Mouse (Mus musculus): ENCODE results near the gene Pde10a. TPM values are rescaled to one million over a fixed set of nuclear protein-coding genes. Genes with fewer than 3 reads are reported as not detected.

Gene Pde10a
- polyA plus RNA-seq, 1 experiment from 2014 or later = 2.5 TPM

GRCm38 (mm10) chr17:8787762-8788161, 262.6 kb downstream of the Pde10a start:
- H3K4me2 ChIP-seq (ENCODE audit: low read length) = no peak overlapping the region
- H3K27ac ChIP-seq (replicated peaks in 1 of 2; ENCODE audit: control insufficient read depth in 1 of 2, insufficient read depth in 1 of 2, low read depth in 2 of 2, low read length in 2 of 2) = no peak overlapping the region
- H3K4me3 ChIP-seq (ENCODE audit: control insufficient read depth in 1 of 2, insufficient read depth in 1 of 2, low read depth in 1 of 2, low read length in 2 of 2) = no peak overlapping the region
- H3K4me1 ChIP-seq (ENCODE audit: control insufficient read depth in 2 of 2, insufficient read depth in 2 of 2, low read length in 2 of 2) = no peaks in the 10 kb centered on the region
- H3K36me3 ChIP-seq (ENCODE audit: control insufficient read depth, insufficient read depth, low read length) = no peaks in the 10 kb centered on the region
- H3K9ac ChIP-seq (ENCODE audit: low read length) = no peak overlapping the region
- H3K9me3 ChIP-seq (ENCODE audit: control insufficient read depth, low read length) = no peaks in the 10 kb centered on the region
- H3K27me3 ChIP-seq (ENCODE audit: control insufficient read depth, insufficient read depth, low read length) = peaks cover 4% of the 10 kb centered on the region; the same call in 1 of the 2 replicates
- ATAC-seq (ENCODE audit: insufficient number of reproducible peaks, insufficient read depth, low FRiP score, low read depth) = no peak
- 64% methylated on average over 8 of the region's 8 CpGs for WGBS

DNA sequence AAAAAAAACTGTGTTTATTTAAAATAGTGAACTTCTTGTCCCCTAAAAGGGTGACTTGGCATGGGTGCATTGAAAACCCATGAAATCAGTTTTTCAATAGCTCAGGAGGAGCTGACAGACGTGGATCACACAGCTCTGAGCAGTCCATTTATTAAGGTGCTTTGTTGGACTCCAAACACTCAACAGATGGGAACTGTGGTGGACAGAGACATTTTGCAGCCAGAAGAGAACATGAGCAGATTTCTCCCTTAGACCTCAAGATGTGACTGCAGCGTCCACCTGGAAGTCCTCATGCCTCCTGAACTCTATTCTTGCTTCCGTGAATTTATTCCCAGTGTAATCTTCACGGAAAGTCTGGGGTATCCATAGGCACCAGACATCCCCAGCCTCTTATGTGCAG, 266.4 kb downstream of the Pde10a start:
- ATAC-seq (ENCODE audit: insufficient number of reproducible peaks, insufficient read depth, low FRiP score, low read depth) = no peak
- H3K36me3 ChIP-seq (ENCODE audit: control insufficient read depth, insufficient read depth, low read length) = no peaks in the 10 kb centered on the region
- H3K4me2 ChIP-seq (ENCODE audit: low read length) = no peak overlapping the region
- no peaks in the 10 kb centered on the region for H3K4me1 ChIP-seq (ENCODE audit: control insufficient read depth in 2 of 2, insufficient read depth in 2 of 2, low read length in 2 of 2)
- no peak overlapping the region for H3K27ac ChIP-seq (replicated peaks in 1 of 2; ENCODE audit: control insufficient read depth in 1 of 2, insufficient read depth in 1 of 2, low read depth in 2 of 2, low read length in 2 of 2)
- no peaks in the 10 kb centered on the region for H3K9me3 ChIP-seq (ENCODE audit: control insufficient read depth, low read length)
- 67% methylated on average over 4 of the region's 4 CpGs for WGBS
- no peak overlapping the region for H3K9ac ChIP-seq (ENCODE audit: low read length)
- H3K4me3 ChIP-seq (ENCODE audit: control insufficient read depth in 1 of 2, insufficient read depth in 1 of 2, low read depth in 1 of 2, low read length in 2 of 2) = no peak overlapping the region
- H3K27me3 ChIP-seq (ENCODE audit: control insufficient read depth, insufficient read depth, low read length) = peaks cover 25% of the 10 kb centered on the region

DNA sequence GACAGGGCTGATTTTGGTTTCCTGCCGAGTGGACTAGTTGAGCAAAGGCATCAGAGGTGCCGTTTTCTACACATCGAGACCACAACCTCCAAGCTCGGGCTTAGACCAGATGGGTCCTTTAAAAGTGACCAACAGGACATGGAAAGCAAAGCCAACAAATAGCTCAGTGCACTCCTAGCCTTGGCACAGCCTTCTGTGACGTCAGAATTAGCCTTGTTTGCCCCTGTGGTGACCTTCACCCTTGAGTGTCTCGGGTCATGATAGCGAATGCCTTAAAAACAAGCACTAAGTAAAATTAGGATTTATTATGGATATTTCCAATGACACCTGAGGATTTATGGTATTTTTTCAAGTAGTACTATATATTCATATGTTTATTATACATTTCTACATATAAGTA, 267.4 kb downstream of the Pde10a start:
- no peak for ATAC-seq (ENCODE audit: insufficient number of reproducible peaks, insufficient read depth, low FRiP score, low read depth)
- H3K9me3 ChIP-seq (ENCODE audit: control insufficient read depth, low read length) = no peaks in the 10 kb centered on the region
- H3K4me3 ChIP-seq (ENCODE audit: control insufficient read depth in 1 of 2, insufficient read depth in 1 of 2, low read depth in 1 of 2, low read length in 2 of 2) = no peak overlapping the region
- no peak overlapping the region for H3K4me2 ChIP-seq (ENCODE audit: low read length)
- peaks cover 32% of the 10 kb centered on the region for H3K27me3 ChIP-seq (ENCODE audit: control insufficient read depth, insufficient read depth, low read length)
- H3K36me3 ChIP-seq (ENCODE audit: control insufficient read depth, insufficient read depth, low read length) = no peaks in the 10 kb centered on the region
- no peaks in the 10 kb centered on the region for H3K4me1 ChIP-seq (ENCODE audit: control insufficient read depth in 2 of 2, insufficient read depth in 2 of 2, low read length in 2 of 2)
- H3K9ac ChIP-seq (ENCODE audit: low read length) = no peak overlapping the region
- WGBS = 72% methylated on average over 7 of the region's 7 CpGs
- H3K27ac ChIP-seq (replicated peaks in 1 of 2; ENCODE audit: control insufficient read depth in 1 of 2, insufficient read depth in 1 of 2, low read depth in 2 of 2, low read length in 2 of 2) = no peak overlapping the region

DNA sequence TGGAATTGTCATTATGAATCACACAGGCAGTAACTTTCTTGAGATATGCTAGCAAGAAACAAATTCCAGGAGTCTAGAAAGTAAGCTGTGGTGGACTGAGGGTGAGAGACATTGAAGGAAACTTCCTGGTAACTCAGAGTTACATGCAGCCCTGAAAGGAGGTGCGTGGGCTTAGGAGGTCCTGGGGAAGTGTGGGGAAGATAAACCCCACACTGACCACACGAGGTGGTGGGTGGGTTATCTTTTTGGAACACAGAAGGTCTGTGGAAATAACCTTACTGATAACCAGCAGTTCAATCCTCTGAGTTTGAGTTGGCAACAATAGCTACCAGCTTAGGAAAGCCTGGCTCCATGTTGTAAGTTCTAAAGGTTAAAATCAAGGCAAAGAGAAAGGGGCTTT, 272.5 kb downstream of the Pde10a start:
- Histone ChIP-seq H3K4me1 (ENCODE audit: control insufficient read depth in 2 of 2, insufficient read depth in 2 of 2, low read length in 2 of 2) (peaks cover under 1 to 6% of the 10 kb centered on the region in 2 experiments; a peak in 2 of 4 replicates), H3K4me3 (ENCODE audit: control insufficient read depth in 1 of 2, insufficient read depth in 1 of 2, low read depth in 1 of 2, low read length in 2 of 2) (no peak overlapping the region), H3K36me3 (ENCODE audit: control insufficient read depth, insufficient read depth, low read length) (no peaks in the 10 kb centered on the region), H3K27ac (replicated peaks in 1 of 2; ENCODE audit: control insufficient read depth in 1 of 2, insufficient read depth in 1 of 2, low read depth in 2 of 2, low read length in 2 of 2) (no peak overlapping the region), H3K27me3 (ENCODE audit: control insufficient read depth, insufficient read depth, low read length) (peaks cover 69% of the 10 kb centered on the region), H3K4me2 (ENCODE audit: low read length) (no peak overlapping the region), H3K9ac (ENCODE audit: low read length) (no peak overlapping the region), H3K9me3 (ENCODE audit: control insufficient read depth, low read length) (no peaks in the 10 kb centered on the region)
- ATAC-seq (ENCODE audit: insufficient number of reproducible peaks, insufficient read depth, low FRiP score, low read depth) = no peak
- WGBS = 19% methylated on average over 2 of the region's 2 CpGs

- ATAC-seq (ENCODE audit: insufficient number of reproducible peaks, insufficient read depth, low FRiP score, low read depth) = no peak
- 5% methylated on average over 12 of the region's 12 CpGs for WGBS
Observed at GRCm38 (mm10) chr17:8798531-8799295, 273.5 kb downstream of the Pde10a start.

DNA sequence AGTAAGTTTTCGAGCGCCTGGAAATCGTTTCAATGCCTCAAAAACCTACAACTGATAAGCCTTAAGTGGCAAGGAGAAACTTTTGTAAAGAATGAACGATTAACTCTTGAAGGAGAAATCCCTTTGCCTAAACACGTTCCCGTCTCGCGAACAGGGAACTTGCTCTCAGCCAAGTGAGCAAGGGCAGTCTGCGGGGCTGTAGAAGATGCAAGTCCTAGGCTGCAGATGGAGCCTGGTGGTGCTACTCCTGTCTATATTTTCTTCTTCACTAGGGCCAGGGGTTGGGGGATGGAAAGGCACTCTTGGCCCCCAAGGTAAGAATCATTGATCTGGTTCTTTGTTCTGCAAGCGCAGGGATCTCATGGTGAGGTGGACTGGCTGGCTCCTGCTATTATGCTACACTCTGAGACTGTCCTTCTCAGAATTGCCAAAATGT, 274.1 kb downstream of the Pde10a start:
- H3K27ac ChIP-seq (replicated peaks in 1 of 2; ENCODE audit: control insufficient read depth in 1 of 2, insufficient read depth in 1 of 2, low read depth in 2 of 2, low read length in 2 of 2) = no peak overlapping the region
- 4% methylated on average over 10 of the region's 10 CpGs for WGBS
- no peaks in the 10 kb centered on the region for H3K36me3 ChIP-seq (ENCODE audit: control insufficient read depth, insufficient read depth, low read length)
- no peaks in the 10 kb centered on the region for H3K9me3 ChIP-seq (ENCODE audit: control insufficient read depth, low read length)
- peaks cover 4 to 10% of the 10 kb centered on the region in 2 experiments; a peak in 2 of 4 replicates for H3K4me1 ChIP-seq (ENCODE audit: control insufficient read depth in 2 of 2, insufficient read depth in 2 of 2, low read length in 2 of 2)
- no peak overlapping the region for H3K4me3 ChIP-seq (ENCODE audit: control insufficient read depth in 1 of 2, insufficient read depth in 1 of 2, low read depth in 1 of 2, low read length in 2 of 2)
- no peak overlapping the region for H3K4me2 ChIP-seq (ENCODE audit: low read length)
- no peak for ATAC-seq (ENCODE audit: insufficient number of reproducible peaks, insufficient read depth, low FRiP score, low read depth)
- H3K9ac ChIP-seq (ENCODE audit: low read length) = no peak overlapping the region
- peaks cover 81% of the 10 kb centered on the region for H3K27me3 ChIP-seq (ENCODE audit: control insufficient read depth, insufficient read depth, low read length)

More at GRCm38 (mm10) chr17:8798531-8799295, 273.5 kb downstream of the Pde10a start:
- H3K27me3 ChIP-seq (ENCODE audit: control insufficient read depth, insufficient read depth, low read length) = peaks cover 75% of the 10 kb centered on the region
- H3K9me3 ChIP-seq (ENCODE audit: control insufficient read depth, low read length) = no peaks in the 10 kb centered on the region
- no peak overlapping the region for H3K4me3 ChIP-seq (ENCODE audit: control insufficient read depth in 1 of 2, insufficient read depth in 1 of 2, low read depth in 1 of 2, low read length in 2 of 2)
- no peaks in the 10 kb centered on the region for H3K36me3 ChIP-seq (ENCODE audit: control insufficient read depth, insufficient read depth, low read length)
- no peak overlapping the region for H3K4me2 ChIP-seq (ENCODE audit: low read length)
- no peak overlapping the region for H3K27ac ChIP-seq (replicated peaks in 1 of 2; ENCODE audit: control insufficient read depth in 1 of 2, insufficient read depth in 1 of 2, low read depth in 2 of 2, low read length in 2 of 2)
- H3K9ac ChIP-seq (ENCODE audit: low read length) = no peak overlapping the region
- H3K4me1 ChIP-seq (ENCODE audit: control insufficient read depth in 2 of 2, insufficient read depth in 2 of 2, low read length in 2 of 2) = peaks cover 4 to 10% of the 10 kb centered on the region in 2 experiments; a peak in 2 of 4 replicates

DNA sequence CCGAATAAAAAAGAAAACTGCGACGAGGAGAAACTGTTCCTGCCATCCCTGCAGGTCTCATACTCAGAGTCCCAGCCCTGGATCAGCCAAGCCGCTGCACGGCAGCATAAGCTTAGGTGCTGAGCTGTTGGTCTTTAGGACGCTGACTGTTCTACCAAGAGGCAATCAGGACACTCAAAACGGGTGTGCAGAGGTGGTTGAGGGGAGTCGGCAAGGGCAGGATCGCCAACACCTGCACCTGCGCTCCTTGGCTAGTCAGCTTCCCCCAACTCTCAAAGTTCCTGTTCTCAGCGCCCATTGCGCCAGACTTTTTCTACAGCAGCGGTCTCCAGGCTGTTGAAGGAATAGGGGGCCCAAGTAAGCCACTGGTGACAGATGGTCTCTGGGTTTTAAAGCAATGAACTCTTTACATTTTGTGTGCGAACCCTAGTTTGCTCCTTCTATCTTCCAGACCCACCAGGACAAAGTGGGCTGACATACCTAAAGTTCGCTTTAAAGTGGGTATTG, 274.8 kb downstream of the Pde10a start:
- no peak overlapping the region for H3K9ac ChIP-seq (ENCODE audit: low read length)
- H3K9me3 ChIP-seq (ENCODE audit: control insufficient read depth, low read length) = no peaks in the 10 kb centered on the region
- no peak for ATAC-seq (ENCODE audit: insufficient number of reproducible peaks, insufficient read depth, low FRiP score, low read depth)
- peak overlapping the region in 1 of 2 experiments; percentile 69; a peak in 2 of 4 replicates for H3K4me3 ChIP-seq (ENCODE audit: control insufficient read depth in 1 of 2, insufficient read depth in 1 of 2, low read depth in 1 of 2, low read length in 2 of 2)
- no peak overlapping the region for H3K27ac ChIP-seq (replicated peaks in 1 of 2; ENCODE audit: control insufficient read depth in 1 of 2, insufficient read depth in 1 of 2, low read depth in 2 of 2, low read length in 2 of 2)
- peaks cover 4 to 10% of the 10 kb centered on the region in 2 experiments; a peak in 2 of 4 replicates for H3K4me1 ChIP-seq (ENCODE audit: control insufficient read depth in 2 of 2, insufficient read depth in 2 of 2, low read length in 2 of 2)
- peaks cover 82% of the 10 kb centered on the region for H3K27me3 ChIP-seq (ENCODE audit: control insufficient read depth, insufficient read depth, low read length)
- peak overlapping the region; percentile 99 for H3K4me2 ChIP-seq (ENCODE audit: low read length)
- WGBS = 2% methylated on average over 15 of the region's 15 CpGs
- H3K36me3 ChIP-seq (ENCODE audit: control insufficient read depth, insufficient read depth, low read length) = no peaks in the 10 kb centered on the region
